Mouse (Mus musculus) lung, postnatal 0 days (tissue): Measurements from ENCODE around the gene Ttll8.

Experiments used
- CTCF ChIP-seq: IDR thresholded peaks from 2 replicates; pipeline ENCODE4 v1.5.1; 2016; ENCODE audit warnings: antibody characterized with exemption, mild to moderate bottlenecking
- EP300 ChIP-seq: IDR thresholded peaks from 2 replicates; pipeline ENCODE4 v1.6.1; 2016; ENCODE audit warnings: antibody characterized with exemption, mild to moderate bottlenecking, control low read depth

- TF ChIP-seq EP300 = no peak
- TF ChIP-seq CTCF = no peak
Observed at GRCm38 (mm10) chr15:88874061-88874460, 80.2 kb downstream of the Ttll8 start.
